Mouse (Mus musculus): ENCODE data around the gene Rnf181. TPM values are rescaled to one million over a fixed set of nuclear protein-coding genes. Genes with fewer than 3 reads are reported as not detected.

Rnf181 gene
- polyA plus RNA-seq, 1 experiment from 2014 or later, result 106 TPM

DNA sequence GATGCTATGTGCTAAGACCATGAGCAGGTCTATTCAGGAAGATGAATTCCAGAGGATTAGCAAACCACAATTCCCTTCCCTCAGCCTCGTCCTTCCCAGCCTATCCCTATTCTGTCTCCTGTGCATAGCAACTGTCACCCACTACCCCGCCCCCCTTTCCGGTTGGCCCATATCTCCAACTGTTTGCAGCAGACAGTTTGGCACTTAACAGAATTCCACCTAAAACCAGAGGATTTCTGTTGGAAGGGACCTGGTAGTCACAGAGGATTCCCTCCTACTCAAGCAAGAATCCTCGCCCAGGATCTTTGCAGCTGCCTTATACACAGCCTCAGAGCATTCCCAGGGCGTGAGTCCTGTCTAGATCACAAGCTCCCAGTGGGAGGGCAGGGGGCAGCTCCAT is 4.4 kb upstream of the Rnf181 start:
- WGBS, result 28% methylated on average over 5 of the region's 5 CpGs
- no peaks in the 10 kb centered on the region for H3K9me3 ChIP-seq (ENCODE audit: control insufficient read depth, low read depth, low read length)
- H3K4me3 ChIP-seq (ENCODE audit: low read depth, low read length), result no peak overlapping the region
- no peaks in the 10 kb centered on the region for H3K36me3 ChIP-seq (ENCODE audit: control insufficient read depth, insufficient read depth, low read length)
- H3K4me1 ChIP-seq (ENCODE audit: control insufficient read depth, insufficient read depth, low read length), result peaks cover 9% of the 10 kb centered on the region; the same call in 1 of the 2 replicates
- no peak for ATAC-seq (ENCODE audit: insufficient number of reproducible peaks, insufficient read depth, low FRiP score, low read depth)
- H3K9ac ChIP-seq (replicated peaks; ENCODE audit: low read depth, low read length), result no peak overlapping the region
- no peak overlapping the region for H3K4me2 ChIP-seq (replicated peaks; ENCODE audit: low read depth, low read length)
- H3K27me3 ChIP-seq (ENCODE audit: control insufficient read depth, insufficient read depth, low read length), result no peaks in the 10 kb centered on the region
- H3K27ac ChIP-seq (ENCODE audit: low read length), result peak overlapping the region; percentile 4; the same call in 1 of the 2 replicates

DNA sequence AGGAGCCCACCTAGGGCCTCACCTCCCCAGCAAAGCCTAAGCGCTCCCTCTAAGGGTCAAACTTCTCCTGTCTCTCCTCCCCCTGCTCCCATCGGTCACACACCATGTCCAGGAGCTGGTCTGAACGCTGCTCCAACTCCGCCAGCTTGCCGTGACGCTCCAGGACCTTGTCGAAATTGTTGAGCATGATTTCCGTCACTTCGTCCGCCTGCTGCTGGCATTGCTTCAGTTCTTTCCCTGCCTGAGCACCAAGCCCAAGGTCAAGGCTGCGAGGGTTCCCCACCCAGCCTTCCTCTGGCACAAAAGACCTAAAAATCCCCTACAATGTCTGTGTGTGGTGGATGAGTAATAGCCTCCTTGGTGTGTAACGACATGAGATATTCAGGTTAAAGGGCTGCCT is 3.3 kb upstream of the Rnf181 start:
- Histone ChIP-seq H3K27me3 (ENCODE audit: control insufficient read depth, insufficient read depth, low read length) (no peaks in the 10 kb centered on the region), H3K4me1 (ENCODE audit: control insufficient read depth, insufficient read depth, low read length) (peaks cover 9% of the 10 kb centered on the region; the same call in 1 of the 2 replicates), H3K4me3 (ENCODE audit: low read depth, low read length) (no peak overlapping the region), H3K27ac (ENCODE audit: low read length) (no peak overlapping the region), H3K4me2 (replicated peaks; ENCODE audit: low read depth, low read length) (no peak overlapping the region), H3K9me3 (ENCODE audit: control insufficient read depth, low read depth, low read length) (no peaks in the 10 kb centered on the region), H3K36me3 (ENCODE audit: control insufficient read depth, insufficient read depth, low read length) (no peaks in the 10 kb centered on the region), H3K9ac (replicated peaks; ENCODE audit: low read depth, low read length) (no peak overlapping the region)
- no peak for ATAC-seq (ENCODE audit: insufficient number of reproducible peaks, insufficient read depth, low FRiP score, low read depth)
- 77% methylated on average over 12 of the region's 12 CpGs for WGBS

DNA sequence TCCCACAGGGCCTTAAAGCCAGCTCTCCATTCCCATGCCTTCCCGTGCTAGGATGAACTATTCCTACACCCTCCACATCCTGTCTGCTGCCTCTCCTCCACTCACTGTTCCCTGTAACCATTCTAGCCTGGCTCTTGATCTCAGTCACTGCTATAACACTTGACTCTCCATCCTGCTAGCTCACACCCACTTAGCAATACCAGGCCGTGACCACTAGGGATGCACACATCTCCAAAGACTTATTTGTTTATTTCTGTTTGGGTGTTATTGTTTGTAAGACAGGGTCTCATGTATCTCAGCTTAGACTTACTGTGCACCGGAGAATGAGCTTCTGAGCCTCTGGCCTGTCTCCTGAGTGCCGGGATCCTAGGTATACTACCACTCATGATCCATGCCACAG is 2.8 kb upstream of the Rnf181 start:
- no peaks in the 10 kb centered on the region for H3K27me3 ChIP-seq (ENCODE audit: control insufficient read depth, insufficient read depth, low read length)
- no peak overlapping the region for H3K4me3 ChIP-seq (ENCODE audit: low read depth, low read length)
- peaks cover 9% of the 10 kb centered on the region; the same call in 1 of the 2 replicates for H3K4me1 ChIP-seq (ENCODE audit: control insufficient read depth, insufficient read depth, low read length)
- WGBS, result 76% methylated on average over 4 of the region's 4 CpGs
- no peak overlapping the region for H3K4me2 ChIP-seq (replicated peaks; ENCODE audit: low read depth, low read length)
- H3K9me3 ChIP-seq (ENCODE audit: control insufficient read depth, low read depth, low read length), result no peaks in the 10 kb centered on the region
- no peak overlapping the region for H3K9ac ChIP-seq (replicated peaks; ENCODE audit: low read depth, low read length)
- ATAC-seq (ENCODE audit: insufficient number of reproducible peaks, insufficient read depth, low FRiP score, low read depth), result no peak
- no peak overlapping the region for H3K27ac ChIP-seq (ENCODE audit: low read length)
- no peaks in the 10 kb centered on the region for H3K36me3 ChIP-seq (ENCODE audit: control insufficient read depth, insufficient read depth, low read length)

- no peak overlapping the region for H3K4me2 ChIP-seq (replicated peaks; ENCODE audit: low read depth, low read length)
- 76% methylated on average over 4 of the region's 4 CpGs for WGBS
- no peak overlapping the region for H3K4me3 ChIP-seq (ENCODE audit: low read depth, low read length)
- no peak overlapping the region for H3K27ac ChIP-seq (ENCODE audit: low read length)
- H3K9ac ChIP-seq (replicated peaks; ENCODE audit: low read depth, low read length), result no peak overlapping the region
- H3K9me3 ChIP-seq (ENCODE audit: control insufficient read depth, low read depth, low read length), result no peaks in the 10 kb centered on the region
- H3K27me3 ChIP-seq (ENCODE audit: control insufficient read depth, insufficient read depth, low read length), result no peaks in the 10 kb centered on the region
- H3K36me3 ChIP-seq (ENCODE audit: control insufficient read depth, insufficient read depth, low read length), result no peaks in the 10 kb centered on the region
- H3K4me1 ChIP-seq (ENCODE audit: control insufficient read depth, insufficient read depth, low read length), result peaks cover 9% of the 10 kb centered on the region; the same call in 1 of the 2 replicates
- ATAC-seq (ENCODE audit: insufficient number of reproducible peaks, insufficient read depth, low FRiP score, low read depth), result no peak
These were observed 761 bp upstream of the Rnf181 start for GRCm38 (mm10) chr6:72367460-72367974.

DNA sequence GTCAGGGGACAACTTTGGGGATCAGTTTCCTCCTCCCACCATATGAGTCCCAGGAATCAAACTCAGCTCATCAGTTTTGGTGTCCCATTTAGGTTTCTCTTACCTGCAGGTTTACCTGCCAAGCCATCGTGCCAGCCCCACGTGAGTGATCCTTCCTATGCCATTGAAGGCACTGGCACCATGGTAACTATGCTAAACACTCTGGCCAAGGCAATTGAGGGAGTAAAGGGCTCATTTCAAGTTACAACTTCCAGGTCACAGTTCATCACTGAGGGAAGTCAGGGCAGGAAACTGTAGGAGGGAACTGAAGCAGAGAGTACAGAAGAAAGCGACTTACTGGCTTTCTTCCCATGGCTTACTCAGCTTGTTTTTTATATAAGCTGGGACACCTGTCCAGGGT is 452 bp downstream of the Rnf181 start:
- Histone ChIP-seq H3K9ac (replicated peaks; ENCODE audit: low read depth, low read length) (no peak overlapping the region), H3K27ac (ENCODE audit: low read length) (no peak overlapping the region), H3K9me3 (ENCODE audit: control insufficient read depth, low read depth, low read length) (no peaks in the 10 kb centered on the region), H3K4me2 (replicated peaks; ENCODE audit: low read depth, low read length) (no peak overlapping the region), H3K36me3 (ENCODE audit: control insufficient read depth, insufficient read depth, low read length) (no peaks in the 10 kb centered on the region), H3K27me3 (ENCODE audit: control insufficient read depth, insufficient read depth, low read length) (no peaks in the 10 kb centered on the region), H3K4me3 (ENCODE audit: low read depth, low read length) (no peak overlapping the region), H3K4me1 (ENCODE audit: control insufficient read depth, insufficient read depth, low read length) (peaks cover 14% of the 10 kb centered on the region; the same call in 1 of the 2 replicates)
- ATAC-seq (ENCODE audit: insufficient number of reproducible peaks, insufficient read depth, low FRiP score, low read depth), result no peak
- WGBS, result 71% methylated on average over 3 of the region's 3 CpGs

- H3K9ac ChIP-seq (replicated peaks; ENCODE audit: low read depth, low read length), result no peak overlapping the region
These were observed 1.8 kb downstream of the Rnf181 start for GRCm38 (mm10) chr6:72364985-72365384.

DNA sequence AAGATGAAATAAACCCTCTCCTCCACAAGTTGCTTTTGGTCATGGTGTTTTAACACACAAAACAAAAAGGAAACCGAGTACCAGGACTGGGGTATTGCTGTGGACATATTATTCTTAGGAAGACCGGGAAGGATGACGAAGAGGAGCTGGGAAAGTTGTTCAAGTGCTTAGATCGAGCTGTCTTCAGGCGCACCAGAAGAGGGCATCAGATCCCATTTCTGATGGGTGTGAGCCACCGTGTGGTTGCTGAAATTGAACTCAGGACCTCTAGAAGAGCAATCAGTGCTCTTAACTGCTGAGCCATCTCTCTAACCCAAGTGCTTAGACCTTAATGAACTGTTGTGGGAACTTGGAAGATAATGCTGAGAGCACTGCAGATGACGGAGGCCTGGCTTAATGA is 2.7 kb downstream of the Rnf181 start:
- no peaks in the 10 kb centered on the region for H3K9me3 ChIP-seq (ENCODE audit: control insufficient read depth, low read depth, low read length)
- no peak overlapping the region for H3K9ac ChIP-seq (replicated peaks; ENCODE audit: low read depth, low read length)
- peaks cover 10% of the 10 kb centered on the region; the same call in 1 of the 2 replicates for H3K36me3 ChIP-seq (ENCODE audit: control insufficient read depth, insufficient read depth, low read length)
- no peaks in the 10 kb centered on the region for H3K27me3 ChIP-seq (ENCODE audit: control insufficient read depth, insufficient read depth, low read length)
- H3K27ac ChIP-seq (ENCODE audit: low read length), result no peak overlapping the region
- H3K4me3 ChIP-seq (ENCODE audit: low read depth, low read length), result no peak overlapping the region
- 48% methylated on average over 7 of the region's 7 CpGs for WGBS
- H3K4me1 ChIP-seq (ENCODE audit: control insufficient read depth, insufficient read depth, low read length), result peaks cover 19% of the 10 kb centered on the region; the same call in 1 of the 2 replicates
- no peak for ATAC-seq (ENCODE audit: insufficient number of reproducible peaks, insufficient read depth, low FRiP score, low read depth)
- no peak overlapping the region for H3K4me2 ChIP-seq (replicated peaks; ENCODE audit: low read depth, low read length)

More at GRCm38 (mm10) chr6:72364985-72365384, 1.8 kb downstream of the Rnf181 start:
- H3K9me3 ChIP-seq (ENCODE audit: control insufficient read depth, low read depth, low read length), result no peaks in the 10 kb centered on the region
- no peak overlapping the region for H3K4me2 ChIP-seq (replicated peaks; ENCODE audit: low read depth, low read length)
- 68% methylated on average over 6 of the region's 6 CpGs for WGBS
- H3K27ac ChIP-seq (ENCODE audit: low read length), result no peak overlapping the region
- no peak for ATAC-seq (ENCODE audit: insufficient number of reproducible peaks, insufficient read depth, low FRiP score, low read depth)
- H3K27me3 ChIP-seq (ENCODE audit: control insufficient read depth, insufficient read depth, low read length), result no peaks in the 10 kb centered on the region
- H3K36me3 ChIP-seq (ENCODE audit: control insufficient read depth, insufficient read depth, low read length), result peaks cover under 1% of the 10 kb centered on the region; the same call in 1 of the 2 replicates
- no peak overlapping the region for H3K4me3 ChIP-seq (ENCODE audit: low read depth, low read length)
- H3K4me1 ChIP-seq (ENCODE audit: control insufficient read depth, insufficient read depth, low read length), result peaks cover 16% of the 10 kb centered on the region; the same call in 1 of the 2 replicates

DNA sequence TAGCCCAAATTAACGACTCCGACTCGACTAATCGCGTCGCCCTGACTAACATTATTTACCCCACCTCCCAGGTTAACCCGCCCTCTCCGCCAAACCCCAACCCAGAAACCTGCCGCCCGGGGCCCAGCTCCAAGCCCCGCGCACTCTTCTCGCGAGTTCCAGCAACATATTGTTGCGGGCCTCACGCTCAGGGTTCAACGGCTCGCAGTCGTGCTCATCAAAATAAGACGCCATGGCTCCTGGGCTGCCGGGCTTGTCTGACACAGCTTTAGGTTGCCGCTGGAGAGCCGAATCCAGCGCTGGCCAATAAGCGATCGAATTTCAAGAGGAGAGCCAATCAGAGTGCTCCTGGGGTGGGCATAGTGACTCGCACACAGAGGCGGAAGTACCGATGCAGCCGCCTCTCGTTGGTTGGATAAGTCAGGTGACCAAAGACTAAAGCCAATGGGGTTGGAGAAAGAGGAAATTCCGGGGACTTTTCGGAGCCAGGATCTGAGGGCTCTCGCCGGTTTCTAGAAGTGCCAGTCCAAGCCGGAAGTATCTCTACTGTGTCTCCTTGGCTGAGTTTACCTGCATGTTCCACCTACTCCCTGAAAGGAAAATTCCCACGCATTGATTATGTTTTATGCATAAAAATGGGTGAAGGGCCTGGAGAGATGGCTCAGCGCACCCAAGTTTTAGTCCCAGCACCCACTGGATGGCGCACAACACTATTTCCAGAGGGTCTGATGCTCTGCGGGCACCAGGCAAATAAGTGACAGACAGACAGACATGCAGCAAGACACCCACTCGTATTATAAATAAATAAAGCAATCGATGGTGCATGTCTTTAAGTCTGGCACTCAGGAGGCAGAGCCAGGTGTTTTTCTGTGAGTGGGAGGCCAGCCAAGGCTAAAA is 4.4 kb downstream of the Rnf181 start:
- peak; percentile 96 for ATAC-seq (ENCODE audit: insufficient number of reproducible peaks, insufficient read depth, low FRiP score, low read depth)
- under 1% methylated on average over 42 of the region's 42 CpGs for WGBS
- Histone ChIP-seq H3K36me3 (ENCODE audit: control insufficient read depth, insufficient read depth, low read length) (peaks cover 17% of the 10 kb centered on the region; the same call in 1 of the 2 replicates), H3K27me3 (ENCODE audit: control insufficient read depth, insufficient read depth, low read length) (no peaks in the 10 kb centered on the region), H3K9ac (replicated peaks; ENCODE audit: low read depth, low read length) (peak overlapping the region; percentile 68), H3K9me3 (ENCODE audit: control insufficient read depth, low read depth, low read length) (no peaks in the 10 kb centered on the region), H3K4me1 (ENCODE audit: control insufficient read depth, insufficient read depth, low read length) (peaks cover 19% of the 10 kb centered on the region; the same call in 1 of the 2 replicates), H3K4me2 (replicated peaks; ENCODE audit: low read depth, low read length) (peak overlapping the region; percentile 82), H3K27ac (ENCODE audit: low read length) (peak overlapping the region; percentile 52; the same call in 1 of the 2 replicates), H3K4me3 (ENCODE audit: low read depth, low read length) (peak overlapping the region; percentile 77)
